Mouse (Mus musculus): Measurements from ENCODE around the gene Gm17482. TPM values are rescaled to one million over a fixed set of nuclear protein-coding genes. Genes with fewer than 3 reads are reported as not detected.
"Not testable (repeated sequence)": the region's sequence is repeated elsewhere in the genome, so short reads cannot be mapped to it uniquely, and the experiment has no call there.

Gm17482 gene
- polyA plus RNA-seq, 1 experiment from 2014 or later, result not detected

DNA sequence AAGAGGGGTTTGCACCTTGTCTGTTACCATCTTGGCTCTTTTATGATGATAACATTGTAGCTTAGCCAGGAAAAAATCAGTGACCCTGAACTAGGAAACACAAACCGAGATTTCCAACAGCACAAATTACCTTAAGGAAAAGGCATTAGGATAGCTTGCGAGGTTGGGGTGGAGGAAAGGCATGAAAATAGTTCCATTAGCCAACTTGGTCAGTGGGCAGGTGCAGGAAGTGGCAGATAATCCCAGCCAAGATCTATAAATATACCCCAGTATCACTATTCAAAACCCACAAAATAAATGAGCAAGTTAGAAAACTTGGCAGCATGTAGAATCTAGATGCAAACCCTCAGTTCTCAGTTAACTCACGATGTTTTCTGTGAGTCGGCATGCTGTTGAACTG lies 4.7 kb downstream of the Gm17482 start:
- no peaks in the 10 kb centered on the region for H3K9me3 ChIP-seq (replicated peaks)
- H3K27me3 ChIP-seq (ENCODE audit: low read depth, poor library complexity, severe bottlenecking), result no peaks in the 10 kb centered on the region
- no peak overlapping the region for H3K27ac ChIP-seq
- H3K36me3 ChIP-seq, result no peaks in the 10 kb centered on the region
- H3K4me1 ChIP-seq, result no peaks in the 10 kb centered on the region
- no peak overlapping the region for H3K4me3 ChIP-seq
- DNase-seq (ENCODE audit: low spot score), result no peak
- 89% methylated on average over 4 of the region's 4 CpGs for WGBS

DNA sequence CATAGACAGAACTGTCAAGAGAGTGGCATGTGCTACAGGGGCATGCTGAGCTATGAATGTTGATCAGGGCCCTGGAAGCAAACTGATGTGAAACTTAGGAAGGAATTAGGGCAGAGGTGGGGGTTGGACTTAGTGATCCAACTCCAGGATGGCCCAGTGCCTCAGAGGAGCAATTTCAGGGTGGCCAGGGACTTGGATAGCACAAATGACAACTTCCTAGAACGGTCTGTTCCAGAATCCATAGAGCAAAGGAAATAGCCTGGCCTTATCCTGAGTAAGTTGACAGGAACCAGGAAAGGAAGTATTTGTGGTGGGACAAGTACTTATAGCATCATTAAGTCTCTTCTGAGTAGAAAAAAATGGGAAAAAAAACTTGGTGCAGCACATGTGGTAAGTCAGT lies 5.4 kb downstream of the Gm17482 start:
- Histone ChIP-seq H3K4me3 (no peak overlapping the region), H3K4me1 (no peaks in the 10 kb centered on the region), H3K27ac (no peak overlapping the region), H3K9me3 (replicated peaks) (no peaks in the 10 kb centered on the region), H3K27me3 (ENCODE audit: low read depth, poor library complexity, severe bottlenecking) (no peaks in the 10 kb centered on the region), H3K36me3 (no peaks in the 10 kb centered on the region)
- WGBS, result 94% methylated on average over 1 of the region's 1 CpGs
- no peak for DNase-seq (ENCODE audit: low spot score)

DNA sequence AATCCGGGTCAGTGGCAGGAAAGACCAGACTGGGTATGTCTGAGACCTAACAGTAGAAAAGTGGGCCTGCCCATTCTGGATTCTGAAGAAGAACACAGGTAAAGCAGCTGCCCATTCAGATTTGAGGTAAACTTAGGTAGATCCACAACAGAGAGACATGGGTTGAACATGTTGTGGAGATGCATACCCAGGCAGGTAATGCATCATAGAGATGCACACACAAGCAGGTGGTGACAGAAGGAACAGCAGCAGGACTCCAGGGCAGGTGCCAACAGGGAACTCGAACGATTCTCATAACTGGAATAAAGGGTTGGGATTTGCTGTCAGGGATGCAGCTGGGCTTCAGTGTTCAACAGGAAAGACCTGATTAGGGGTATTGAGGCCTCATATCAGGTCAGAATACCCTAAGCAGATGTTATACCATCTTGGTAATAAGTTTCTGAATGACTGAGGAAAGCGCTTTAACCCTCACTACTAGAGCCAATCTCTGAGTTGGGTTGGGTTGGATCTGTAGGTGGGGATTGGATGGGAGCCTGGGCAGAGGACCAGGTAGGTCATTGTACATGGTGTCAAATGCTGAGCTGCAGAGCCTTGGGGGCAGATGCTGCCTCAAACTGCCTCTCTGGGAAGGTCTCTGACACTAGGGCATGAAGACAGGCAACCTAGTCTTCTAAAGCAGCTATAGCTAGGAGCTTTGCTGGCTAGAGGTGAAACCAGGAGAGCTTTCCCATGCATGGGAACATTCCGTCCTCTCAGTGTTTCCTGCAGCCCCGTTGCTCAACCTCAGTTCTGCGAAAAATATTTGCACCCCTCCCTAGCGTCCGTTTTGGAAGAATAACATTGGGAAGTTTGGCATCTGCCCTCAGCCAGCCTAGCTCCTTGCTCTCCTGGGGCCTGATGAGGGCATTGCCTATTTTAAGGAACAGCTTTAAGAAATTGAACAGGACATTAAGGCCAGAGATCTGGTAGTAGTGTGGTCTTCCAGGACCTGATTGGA lies 11.2 kb downstream of the Gm17482 start:
- no peaks in the 10 kb centered on the region for H3K27me3 ChIP-seq (ENCODE audit: low read depth, poor library complexity, severe bottlenecking)
- no peaks in the 10 kb centered on the region for H3K36me3 ChIP-seq
- WGBS, result 90% methylated on average over 9 of the region's 9 CpGs
- H3K4me3 ChIP-seq, result no peak overlapping the region
- DNase-seq (ENCODE audit: low spot score), result no peak
- H3K4me1 ChIP-seq, result no peaks in the 10 kb centered on the region
- no peak overlapping the region for H3K27ac ChIP-seq
- H3K9me3 ChIP-seq (replicated peaks), result no peaks in the 10 kb centered on the region

DNA sequence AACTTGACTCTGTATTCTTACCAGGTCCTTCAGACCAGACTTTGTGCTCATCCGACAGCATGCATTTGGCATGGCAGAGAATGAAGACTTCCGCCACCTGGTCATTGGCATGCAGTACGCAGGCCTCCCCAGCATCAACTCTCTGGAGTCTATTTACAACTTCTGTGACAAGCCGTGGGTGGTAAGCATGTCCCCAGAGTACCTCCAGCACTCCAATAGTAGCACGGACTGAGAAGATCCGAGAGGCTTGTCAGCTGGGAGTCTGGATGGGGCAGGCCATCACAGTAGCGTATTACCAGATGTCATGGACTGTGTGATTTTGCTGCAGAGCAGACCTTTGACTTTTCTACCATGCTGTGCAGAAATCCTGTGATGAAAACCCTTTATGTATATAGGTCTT lies 12.2 kb downstream of the Gm17482 start:
- WGBS, result 88% methylated on average over 7 of the region's 7 CpGs
- H3K4me1 ChIP-seq, result no peaks in the 10 kb centered on the region
- no peaks in the 10 kb centered on the region for H3K27me3 ChIP-seq (ENCODE audit: low read depth, poor library complexity, severe bottlenecking)
- H3K36me3 ChIP-seq, result no peaks in the 10 kb centered on the region
- no peak overlapping the region for H3K27ac ChIP-seq
- DNase-seq (ENCODE audit: low spot score), result no peak
- H3K4me3 ChIP-seq, result no peak overlapping the region
- no peaks in the 10 kb centered on the region for H3K9me3 ChIP-seq (replicated peaks)

DNA sequence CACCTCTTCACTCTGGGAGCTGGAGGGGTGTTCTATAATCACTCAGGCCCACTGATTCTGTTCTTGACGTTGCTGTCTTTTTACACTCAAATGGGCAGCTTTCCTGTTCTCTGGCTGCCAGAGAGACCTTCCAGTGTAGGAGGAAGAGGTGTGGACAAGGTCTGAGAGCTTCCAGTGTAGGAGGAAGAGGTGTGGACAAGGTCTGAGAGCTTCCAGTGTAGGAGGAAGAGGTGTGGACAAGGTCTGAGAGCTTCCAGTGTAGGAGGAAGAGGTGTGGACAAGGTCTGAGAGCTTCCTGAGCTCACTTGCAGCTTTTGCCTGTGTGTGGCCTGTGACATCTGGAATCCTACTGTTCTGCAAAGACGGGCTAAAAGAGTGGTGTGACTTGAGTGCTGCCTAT lies 13.3 kb downstream of the Gm17482 start:
- H3K36me3 ChIP-seq; H3K4me3 ChIP-seq; DNase-seq (ENCODE audit: low spot score); H3K9me3 ChIP-seq (replicated peaks); H3K27ac ChIP-seq; H3K4me1 ChIP-seq; H3K27me3 ChIP-seq (ENCODE audit: low read depth, poor library complexity, severe bottlenecking): not testable (repeated sequence)
- WGBS, result 56% methylated on average over 2 of the region's 2 CpGs

DNA sequence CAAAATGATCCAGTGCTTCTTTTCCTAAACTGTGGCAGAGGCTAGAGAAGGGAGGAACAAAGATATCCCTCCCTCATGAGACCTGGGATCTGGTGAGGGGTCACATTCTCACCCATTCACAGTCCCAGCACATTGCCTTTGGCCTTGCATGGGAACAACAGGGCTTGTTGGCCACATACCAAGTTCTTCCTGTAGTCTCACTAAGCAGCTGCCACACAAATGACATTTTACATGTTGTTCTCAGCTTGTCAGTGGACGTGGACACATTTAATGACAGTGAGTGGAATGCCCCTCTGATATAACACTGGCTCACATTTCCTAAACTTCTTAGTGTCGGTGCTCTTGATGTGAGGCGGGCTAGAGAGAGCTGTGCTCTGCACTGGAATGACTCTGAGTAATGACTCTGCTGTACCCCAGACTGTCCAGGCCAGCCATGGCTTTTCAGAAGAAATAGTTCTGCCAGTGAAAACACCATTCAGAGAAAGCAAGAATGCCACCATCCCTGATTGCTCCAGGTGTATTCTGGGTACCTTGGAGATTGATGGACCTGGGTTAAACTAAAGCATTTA lies 14.1 kb downstream of the Gm17482 start:
- WGBS, result 70% methylated on average over 3 of the region's 3 CpGs

DNA sequence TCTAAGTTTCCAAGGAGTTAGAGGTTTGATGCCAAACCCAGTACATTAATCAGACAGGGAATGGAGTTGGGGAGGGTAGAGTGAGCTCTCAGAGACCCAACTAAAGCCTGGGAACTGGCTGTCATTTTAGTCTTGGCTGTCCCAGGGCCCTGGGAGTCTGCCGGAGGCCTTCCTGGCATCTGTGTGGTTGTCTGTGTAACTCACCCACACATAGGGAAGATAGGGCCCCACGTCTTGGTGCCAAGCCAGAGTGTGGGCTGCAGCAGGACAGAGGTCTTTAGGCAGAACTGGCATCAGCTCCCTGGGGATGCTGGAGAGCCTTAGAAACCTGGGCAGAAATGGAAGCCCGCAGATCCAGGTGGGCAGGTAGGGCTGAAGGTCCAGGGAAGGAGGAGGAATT lies 14.8 kb downstream of the Gm17482 start:
- DNase-seq (ENCODE audit: low spot score), result peak; percentile 27
- WGBS, result 87% methylated on average over 3 of the region's 3 CpGs

More for the DNA sequence above, 14.1 kb downstream of the Gm17482 start:
- Histone ChIP-seq H3K27ac (no peak overlapping the region), H3K9me3 (replicated peaks) (no peaks in the 10 kb centered on the region), H3K36me3 (no peaks in the 10 kb centered on the region), H3K4me3 (no peak overlapping the region), H3K4me1 (no peaks in the 10 kb centered on the region), H3K27me3 (ENCODE audit: low read depth, poor library complexity, severe bottlenecking) (no peaks in the 10 kb centered on the region)
- DNase-seq (ENCODE audit: low spot score), result peak; percentile 23

DNA sequence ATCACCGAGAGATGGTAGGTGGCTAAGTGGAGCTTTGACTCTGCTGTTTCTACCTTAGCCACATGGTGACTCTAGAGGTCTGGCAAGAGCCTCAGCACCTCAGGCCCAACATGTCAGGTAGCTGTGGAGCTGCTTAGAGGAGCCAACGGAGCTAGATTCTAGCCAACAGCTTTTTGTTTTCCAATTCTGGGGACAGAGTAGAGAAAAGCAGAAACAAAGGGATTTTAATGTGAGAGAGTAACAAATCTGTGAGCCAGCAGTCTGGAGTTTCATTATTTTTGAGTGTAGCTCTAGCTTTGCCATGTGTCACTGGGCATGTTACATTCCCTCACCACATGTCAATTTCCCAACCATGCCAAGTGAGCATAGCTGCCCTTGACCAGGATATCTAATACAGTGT lies 17.1 kb downstream of the Gm17482 start:
- no peak for DNase-seq (ENCODE audit: low spot score)
- H3K27ac ChIP-seq, result no peak overlapping the region
- WGBS, result 68% methylated on average over 2 of the region's 2 CpGs
- H3K4me1 ChIP-seq, result no peaks in the 10 kb centered on the region
- no peaks in the 10 kb centered on the region for H3K36me3 ChIP-seq
- H3K27me3 ChIP-seq (ENCODE audit: low read depth, poor library complexity, severe bottlenecking), result no peaks in the 10 kb centered on the region
- H3K9me3 ChIP-seq (replicated peaks), result no peaks in the 10 kb centered on the region
- no peak overlapping the region for H3K4me3 ChIP-seq

More for the DNA sequence above, 14.8 kb downstream of the Gm17482 start:
- Histone ChIP-seq H3K9me3 (replicated peaks) (no peaks in the 10 kb centered on the region), H3K36me3 (no peaks in the 10 kb centered on the region), H3K4me3 (no peak overlapping the region), H3K27me3 (ENCODE audit: low read depth, poor library complexity, severe bottlenecking) (no peaks in the 10 kb centered on the region), H3K27ac (no peak overlapping the region), H3K4me1 (no peaks in the 10 kb centered on the region)

DNA sequence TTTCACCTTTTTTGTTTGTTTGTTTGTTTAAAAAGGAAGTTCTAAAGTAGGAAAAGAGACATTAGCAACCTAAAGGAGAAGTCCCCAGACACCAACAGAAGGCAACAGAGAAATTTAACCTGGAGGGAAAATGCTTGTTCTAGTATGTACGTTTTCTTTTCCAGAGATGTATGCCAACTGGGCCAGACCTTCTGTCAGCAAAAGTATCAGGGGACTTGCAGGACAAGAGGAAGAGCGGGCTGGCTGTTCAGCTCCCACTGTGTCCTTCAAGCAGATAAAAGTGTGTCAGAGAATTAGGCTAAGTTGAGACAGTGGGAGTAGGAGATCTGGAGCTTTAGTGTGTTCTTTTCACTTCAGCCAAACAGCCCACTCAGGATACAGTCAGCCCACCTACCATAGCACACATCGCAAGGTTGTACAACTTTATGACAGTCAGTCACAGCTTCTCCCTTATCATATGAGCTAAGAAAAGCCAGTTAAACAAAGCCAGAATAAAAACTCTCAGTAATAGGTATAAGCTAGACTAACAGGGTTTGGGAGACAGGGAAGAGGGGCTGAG lies 18.4 kb downstream of the Gm17482 start:
- Histone ChIP-seq H3K4me3 (no peak overlapping the region), H3K4me1 (no peaks in the 10 kb centered on the region), H3K27me3 (ENCODE audit: low read depth, poor library complexity, severe bottlenecking) (no peaks in the 10 kb centered on the region), H3K36me3 (no peaks in the 10 kb centered on the region), H3K9me3 (replicated peaks) (no peaks in the 10 kb centered on the region), H3K27ac (no peak overlapping the region)
- no peak for DNase-seq (ENCODE audit: low spot score)
- 88% methylated on average over 3 of the region's 3 CpGs for WGBS

DNA sequence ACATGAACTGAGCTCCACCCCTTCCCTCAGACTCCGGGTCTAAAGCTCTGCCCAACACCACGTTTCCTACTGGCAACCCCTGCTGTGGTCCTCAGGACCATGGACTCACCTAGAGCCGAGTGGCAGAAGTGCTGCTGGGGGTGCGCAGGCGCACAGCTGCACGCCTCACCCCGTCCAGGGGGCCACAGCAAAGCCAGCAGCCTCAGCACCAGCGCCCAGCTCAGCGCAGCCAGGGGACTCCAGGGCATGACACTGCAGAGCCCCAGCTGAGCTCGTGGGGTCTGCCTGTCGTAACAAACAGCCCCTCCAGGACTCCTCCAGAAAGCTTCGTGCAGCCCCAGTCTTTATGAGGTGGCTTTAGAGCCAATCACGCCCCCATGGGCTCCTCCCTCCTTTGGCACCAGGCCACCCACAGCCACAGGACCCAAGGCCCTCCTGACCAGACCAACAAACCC lies 24.4 kb downstream of the Gm17482 start:
- WGBS, result 3% methylated on average over 13 of the region's 13 CpGs
- Histone ChIP-seq H3K36me3 (no peaks in the 10 kb centered on the region), H3K27ac (no peak overlapping the region), H3K9me3 (replicated peaks) (no peaks in the 10 kb centered on the region), H3K4me3 (peak overlapping the region; percentile 36), H3K27me3 (ENCODE audit: low read depth, poor library complexity, severe bottlenecking) (peaks cover 11% of the 10 kb centered on the region; the same call in 1 of the 2 replicates), H3K4me1 (peaks cover 12% of the 10 kb centered on the region)
- peak; percentile 39 for DNase-seq (ENCODE audit: low spot score)

DNA sequence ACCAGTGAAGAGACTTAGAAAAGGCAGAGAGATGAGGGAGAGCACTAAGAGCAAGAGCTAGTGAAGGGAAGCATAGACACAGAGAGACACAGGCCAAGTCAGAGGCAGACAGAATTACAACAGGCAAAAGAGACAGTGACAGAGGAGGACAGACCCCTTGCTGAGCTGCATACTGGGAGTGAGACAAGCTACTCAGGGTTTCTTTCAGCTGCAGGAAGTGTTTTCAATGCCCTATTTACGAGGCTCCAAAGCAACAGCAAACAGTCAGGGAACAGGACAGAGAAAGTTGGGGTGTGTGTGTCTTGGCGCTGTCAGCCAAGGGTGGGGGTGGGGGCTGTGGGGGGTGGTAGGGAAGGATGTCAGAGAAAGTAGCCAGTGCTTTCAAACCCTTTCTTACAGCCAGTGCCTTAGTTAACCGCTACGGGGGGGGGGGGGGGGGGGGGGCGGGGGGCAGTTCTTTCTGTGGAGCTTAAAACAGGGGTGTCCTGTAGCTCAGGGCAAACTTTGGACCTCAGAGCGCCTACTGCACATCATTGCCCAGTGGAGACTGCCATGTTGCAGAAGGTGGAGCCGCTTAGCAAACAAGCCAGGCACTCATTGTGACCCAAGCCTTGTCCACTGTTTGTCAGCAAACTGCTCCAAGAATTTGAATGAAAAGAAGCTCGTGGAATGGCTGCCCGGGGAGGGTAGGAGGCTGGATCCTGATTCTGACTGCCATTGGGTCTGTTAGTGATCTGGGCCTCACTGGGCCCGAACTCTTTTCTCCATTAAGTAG lies 25.1 kb downstream of the Gm17482 start, which contains the start of gene Timp4:
Gene Timp4, minus strand, starts transcription at position 107 of the 775 bp plus-strand sequence.
- peak within 1 kb of the TSS; percentile 36 for H3K4me3 ChIP-seq
- no peak within 1 kb of the TSS for H3K27ac ChIP-seq
- H3K36me3 ChIP-seq, result no peaks in the 10 kb centered on the region
- H3K9me3 ChIP-seq (replicated peaks), result no peaks in the 10 kb centered on the region
- peaks cover 11% of the 10 kb centered on the region; the same call in 1 of the 2 replicates for H3K27me3 ChIP-seq (ENCODE audit: low read depth, poor library complexity, severe bottlenecking)
- 39% methylated on average over 8 of the region's 10 CpGs for WGBS
- peaks cover 12% of the 10 kb centered on the region for H3K4me1 ChIP-seq
- DNase-seq (ENCODE audit: low spot score), result no peak

DNA sequence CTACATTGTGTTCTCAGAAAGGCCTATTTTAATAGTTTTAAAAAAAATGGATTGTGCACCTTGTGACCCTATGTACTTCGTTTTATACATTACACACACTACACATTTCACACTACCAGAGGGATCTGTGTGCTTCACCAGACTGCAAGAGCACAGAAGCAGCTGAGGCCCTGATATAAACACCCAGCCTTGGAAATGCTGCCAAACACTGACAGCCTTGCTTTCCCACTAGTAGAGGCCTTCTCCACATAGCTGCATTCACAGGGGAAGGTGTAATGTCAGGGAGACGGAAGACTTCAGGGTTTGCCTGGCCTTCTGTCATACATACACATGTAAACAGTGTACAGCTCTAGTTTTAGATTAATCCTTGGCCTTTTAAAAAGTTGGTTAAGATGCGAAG lies 28.0 kb downstream of the Gm17482 start:
- DNase-seq (ENCODE audit: low spot score), result no peak
- Histone ChIP-seq H3K4me3 (no peak overlapping the region), H3K9me3 (replicated peaks) (no peaks in the 10 kb centered on the region), H3K36me3 (no peaks in the 10 kb centered on the region), H3K4me1 (peaks cover 12% of the 10 kb centered on the region), H3K27me3 (ENCODE audit: low read depth, poor library complexity, severe bottlenecking) (peaks cover 11% of the 10 kb centered on the region; the same call in 1 of the 2 replicates), H3K27ac (no peak overlapping the region)
- 90% methylated on average over 3 of the region's 3 CpGs for WGBS
